ENCODE assay signal across 15 mouse cellular contexts in genomic region chr1:118648015-118648414, GRCm38 (mm10). TPM values are rescaled to one million over a fixed set of nuclear protein-coding genes. Genes with fewer than 3 reads are reported as not detected.
DNase-seq lines count a peak whose midpoint lies in the region; ATAC-seq lines count a peak whose summit lies in the region.
"Had no signal": no experiment of that assay in that cellular context is flagged by ENCODE, and none has a peak within 500 bp of the region (broad histone marks: within the 10 kb centered on the region; RNA-seq: fewer than 3 reads in every experiment).

No protein-coding gene starts in this region.

- H3K36me3 ChIP-seq in stomach, embryonic 16.5 days (ENCODE audit: control insufficient read depth, insufficient read depth, low read length): no peaks in the 10 kb centered on the region
- H3K36me3 ChIP-seq in hindbrain, embryonic 12.5 days: no peaks in the 10 kb centered on the region

- H3K9me3 ChIP-seq in stomach, embryonic 16.5 days (replicated peaks; ENCODE audit: control insufficient read depth, low read length): no peaks in the 10 kb centered on the region
- no peaks in the 10 kb centered on the region for H3K9me3 ChIP-seq in hindbrain, embryonic 12.5 days (replicated peaks)
- H3K9me3 ChIP-seq: forebrain, embryonic 13.5 days had no signal

- ATAC-seq in stomach, embryonic 16.5 days (ENCODE audit: insufficient read depth, low FRiP score): 0 out of 2 replicates have a peak, but pooled peaks have one; percentile 23
- no peak for ATAC-seq in hindbrain, embryonic 12.5 days (ENCODE audit: low FRiP score)
- ATAC-seq: forebrain, embryonic 13.5 days; hindbrain, embryonic 16.5 days had no signal

- no peak overlapping the region for H3K4me3 ChIP-seq in stomach, embryonic 16.5 days (replicated peaks; ENCODE audit: low read length)
- no peak overlapping the region for H3K4me3 ChIP-seq in hindbrain, embryonic 12.5 days
- H3K4me3 ChIP-seq: forebrain, embryonic 13.5 days had no signal

- no peak overlapping the region for H3K4me2 ChIP-seq in stomach, embryonic 16.5 days (ENCODE audit: low read depth, low read length)
- no peak overlapping the region for H3K4me2 ChIP-seq in hindbrain, embryonic 12.5 days (replicated peaks)
- H3K4me2 ChIP-seq: forebrain, embryonic 13.5 days had no signal

- no peak overlapping the region for H3K9ac ChIP-seq in stomach, embryonic 16.5 days (ENCODE audit: low read length)
- no peak overlapping the region for H3K9ac ChIP-seq in hindbrain, embryonic 12.5 days
- H3K9ac ChIP-seq: forebrain, embryonic 13.5 days; liver, embryonic 14.5 days had no signal

- peaks cover 13% of the 10 kb centered on the region for H3K4me1 ChIP-seq in stomach, embryonic 16.5 days (ENCODE audit: control insufficient read depth, insufficient read depth, low read length)
- no peaks in the 10 kb centered on the region for H3K4me1 ChIP-seq in hindbrain, embryonic 12.5 days

- DNase-seq in kidney, adult 11 months: peak; percentile 64
- no peak for DNase-seq in kidney, postnatal 4 days
- DNase-seq in kidney, adult 8-10 months: peak; percentile 46 to 62
- DNase-seq in lung, adult 18-20 months: peak; percentile 82 to 86
- no peak for DNase-seq in urinary bladder, postnatal 36 days (ENCODE audit: low spot score in 2 of 2)
- no peak for DNase-seq in spleen, adult 12 weeks (ENCODE audit: low spot score)
- DNase-seq: cerebellum, adult 18-20 months; heart, adult 11 months; heart, postnatal 10 days; thymus, postnatal 36 days had no signal

- no peaks in the 10 kb centered on the region for H3K27me3 ChIP-seq in stomach, embryonic 16.5 days (ENCODE audit: control insufficient read depth, insufficient read depth, low read length)
- no peaks in the 10 kb centered on the region for H3K27me3 ChIP-seq in hindbrain, embryonic 12.5 days
- H3K27me3 ChIP-seq: forebrain, embryonic 13.5 days had no signal

- WGBS in stomach, embryonic 16.5 days: 19% methylated on average over 3 of the region's 3 CpGs
- WGBS in hindbrain, embryonic 12.5 days: 30% methylated on average over 3 of the region's 3 CpGs

- H3K27ac ChIP-seq in stomach, embryonic 16.5 days (ENCODE audit: low read length): peak overlapping the region; percentile 25; the same call in 1 of the 2 replicates
- no peak overlapping the region for H3K27ac ChIP-seq in hindbrain, embryonic 12.5 days
- H3K27ac ChIP-seq: forebrain, embryonic 13.5 days; liver, embryonic 14.5 days had no signal

RNA-seq across cellular contexts. Expression of gene Tfcp2l1, which starts 20.3 kb away (rescaled TPM):
- polyA plus RNA-seq in stomach, embryonic 16.5 days (2015; fragmentation: Nextera tagmentation; extraction: Ambion mirVana): 2.2 and 2.8 TPM in 2 replicates
- polyA plus RNA-seq in hindbrain, embryonic 12.5 days (2016; fragmentation: Nextera tagmentation; extraction: Ambion mirVana): 0.09 and 0.26 TPM in 2 replicates

Comparison
In these comparisons a context has a peak if more than half of its experiments do, and no peak if none do; other contexts are left out.
1. DNase-seq: peak in kidney, adult 11 months (single experiment), kidney, adult 8-10 months (2 of 2) and lung, adult 18-20 months (2 of 2); none in kidney, postnatal 4 days (0 of 2), urinary bladder, postnatal 36 days (0 of 2) and spleen, adult 12 weeks (single experiment).